Mouse (Mus musculus) E14TG2a.4 (cell line): Measurements from ENCODE around the gene B4gat1.

Source experiments
- CTCF ChIP-seq: conservative IDR thresholded peaks from 2 replicates; pipeline ENCODE4 v1.5.1; 2014; ENCODE audit warnings: low read length
- NANOG ChIP-seq: IDR thresholded peaks from 2 replicates; pipeline ENCODE4 v1.6.1; 2014; ENCODE audit warnings: borderline replicate concordance, low read length, mixed read lengths
- POU5F1 ChIP-seq: IDR thresholded peaks from 2 replicates; pipeline ENCODE4 v1.6.1; 2014; ENCODE audit warnings: low read length, borderline replicate concordance

GRCm38 (mm10) chr19:5052853-5053252, 14.2 kb downstream of the B4gat1 start:
- TF ChIP-seq CTCF (no peak), POU5F1 (no peak), NANOG (no peak)
